Comparison of ENCODE assay signal across 8 mouse cellular contexts in genomic region chr5:117000770-117001201, GRCm38 (mm10).
DNase-seq lines count a peak whose midpoint lies in the region; ATAC-seq and TF ChIP-seq lines count a peak whose summit lies in the region.
"Had no signal": no experiment of that assay in that cellular context is flagged by ENCODE, and none has a peak within 500 bp of the region (broad histone marks: within the 10 kb centered on the region; RNA-seq: fewer than 3 reads in every experiment).

No protein-coding gene starts in this region.

- ATAC-seq in embryonic facial prominence, embryonic 14.5 days (ENCODE audit: low read depth) = no peak
- ATAC-seq in neural tube, embryonic 12.5 days (ENCODE audit: low FRiP score, low read depth) = peak; percentile 58; the same call in 1 of the 2 replicates
- no peak for ATAC-seq in intestine, embryonic 16.5 days

- H3K9me3 ChIP-seq in embryonic facial prominence, embryonic 14.5 days (ENCODE audit: control insufficient read depth, low read length) = no peaks in the 10 kb centered on the region
- H3K9me3 ChIP-seq in neural tube, embryonic 12.5 days = no peaks in the 10 kb centered on the region
- 0 out of 2 replicates have a peak, but pooled peaks cover under 1% of the 10 kb centered on the region for H3K9me3 ChIP-seq in intestine, embryonic 16.5 days (ENCODE audit: control insufficient read depth, low read length)

- H3K27me3 ChIP-seq in cerebellum, adult 2 months (ENCODE audit: control insufficient read depth, insufficient read depth, low read length) = no peaks in the 10 kb centered on the region
- H3K27me3 ChIP-seq in embryonic facial prominence, embryonic 14.5 days (replicated peaks; ENCODE audit: control insufficient read depth, insufficient read depth, low read length) = no peaks in the 10 kb centered on the region
- H3K27me3 ChIP-seq in neural tube, embryonic 12.5 days (replicated peaks) = no peaks in the 10 kb centered on the region
- no peaks in the 10 kb centered on the region for H3K27me3 ChIP-seq in intestine, embryonic 16.5 days (replicated peaks; ENCODE audit: control insufficient read depth, insufficient read depth, low read length)

- H3K36me3 ChIP-seq in embryonic facial prominence, embryonic 14.5 days (ENCODE audit: control insufficient read depth, insufficient read depth, low read length) = no peaks in the 10 kb centered on the region
- H3K36me3 ChIP-seq in neural tube, embryonic 12.5 days = no peaks in the 10 kb centered on the region
- no peaks in the 10 kb centered on the region for H3K36me3 ChIP-seq in intestine, embryonic 16.5 days (ENCODE audit: control insufficient read depth, insufficient read depth, low read length)

- no peak overlapping the region for H3K4me3 ChIP-seq in cerebellum, adult 2 months (replicated peaks; ENCODE audit: insufficient read depth, low read depth, low read length)
- H3K4me3 ChIP-seq in embryonic facial prominence, embryonic 14.5 days (ENCODE audit: low read depth, low read length) = no peak overlapping the region
- no peak overlapping the region for H3K4me3 ChIP-seq in neural tube, embryonic 12.5 days
- no peak overlapping the region for H3K4me3 ChIP-seq in intestine, embryonic 16.5 days (ENCODE audit: low read length)
- H3K4me3 ChIP-seq: myocyte had no signal

- H3K4me1 ChIP-seq in cerebellum, adult 2 months (ENCODE audit: control insufficient read depth, insufficient read depth, low read length) = peaks cover 13% of the 10 kb centered on the region; the same call in 1 of the 2 replicates
- H3K4me1 ChIP-seq in embryonic facial prominence, embryonic 14.5 days (ENCODE audit: control insufficient read depth, insufficient read depth, low read length) = no peaks in the 10 kb centered on the region
- H3K4me1 ChIP-seq in neural tube, embryonic 12.5 days = peaks cover 8% of the 10 kb centered on the region
- no peaks in the 10 kb centered on the region for H3K4me1 ChIP-seq in intestine, embryonic 16.5 days (ENCODE audit: control insufficient read depth, insufficient read depth, low read length)

- H3K27ac ChIP-seq in cerebellum, adult 2 months (ENCODE audit: insufficient read depth, low read length) = peak overlapping the region; percentile 55
- no peak overlapping the region for H3K27ac ChIP-seq in embryonic facial prominence, embryonic 14.5 days (replicated peaks; ENCODE audit: low read depth, low read length)
- no peak overlapping the region for H3K27ac ChIP-seq in neural tube, embryonic 12.5 days
- H3K27ac ChIP-seq in intestine, embryonic 16.5 days (ENCODE audit: low read length) = no peak overlapping the region

- no peak overlapping the region for H3K4me2 ChIP-seq in embryonic facial prominence, embryonic 14.5 days (ENCODE audit: low read depth, low read length)
- peak overlapping the region; percentile 30 for H3K4me2 ChIP-seq in neural tube, embryonic 12.5 days (replicated peaks)
- H3K4me2 ChIP-seq in intestine, embryonic 16.5 days (ENCODE audit: low read depth, low read length) = no peak overlapping the region

- TF ChIP-seq POLR2A in cerebellum, adult 2 months (IDR thresholded peaks at IDR 0.05; ENCODE audit: borderline replicate concordance, insufficient read depth, low read length) = no peak

- H3K9ac ChIP-seq in embryonic facial prominence, embryonic 14.5 days (ENCODE audit: low read depth, low read length) = no peak overlapping the region
- H3K9ac ChIP-seq in neural tube, embryonic 12.5 days = no peak overlapping the region
- no peak overlapping the region for H3K9ac ChIP-seq in intestine, embryonic 16.5 days (ENCODE audit: low read depth, low read length)

- TF ChIP-seq CTCF in cerebellum, adult 2 months (IDR thresholded peaks at IDR 0.05; ENCODE audit: borderline replicate concordance, insufficient read depth, low read depth, low read length) = no peak

- DNase-seq in cerebellum, adult 2 months = peak; percentile 83 to 86
- DNase-seq in embryonic facial prominence, embryonic 14.5 days (ENCODE audit: low spot score) = peak; percentile 46
- DNase-seq in heart, adult 9 months (ENCODE audit: low spot score in 2 of 2) = peak; percentile 77 to 85
- peak; percentile 10 to 14 for DNase-seq in kidney, postnatal 4 days
- DNase-seq in spleen, postnatal 4 days (ENCODE audit: low spot score in 2 of 2) = no peak

- 2% methylated on average over 20 of the region's 20 CpGs for WGBS in cerebellum, adult 2 months
- 81% methylated on average over 20 of the region's 20 CpGs for whole genome bisulfite sequencing in embryonic facial prominence, embryonic 14.5 days
- WGBS in neural tube, embryonic 12.5 days = 27% methylated on average over 20 of the region's 20 CpGs
- WGBS in intestine, embryonic 16.5 days = 71% methylated on average over 20 of the region's 20 CpGs

Comparison
In these comparisons a context has a peak if more than half of its experiments do, and no peak if none do; other contexts are left out.
1. DNase-seq: peak in cerebellum, adult 2 months (2 of 2), embryonic facial prominence, embryonic 14.5 days (single experiment), heart, adult 9 months (2 of 2) and kidney, postnatal 4 days (2 of 2); none in spleen, postnatal 4 days (0 of 2).